Mouse (Mus musculus): Measurements from ENCODE around the gene Rreb1. TPM values are rescaled to one million over a fixed set of nuclear protein-coding genes. Genes with fewer than 3 reads are reported as not detected.

Gene Rreb1
- polyA plus RNA-seq, 2 experiments from 2014 or later: 3.0 to 4.9 TPM

GRCm38 (mm10) chr13:37980346-37980745 is 202.1 kb downstream of the Rreb1 start:
- no peak for ATAC-seq

DNA sequence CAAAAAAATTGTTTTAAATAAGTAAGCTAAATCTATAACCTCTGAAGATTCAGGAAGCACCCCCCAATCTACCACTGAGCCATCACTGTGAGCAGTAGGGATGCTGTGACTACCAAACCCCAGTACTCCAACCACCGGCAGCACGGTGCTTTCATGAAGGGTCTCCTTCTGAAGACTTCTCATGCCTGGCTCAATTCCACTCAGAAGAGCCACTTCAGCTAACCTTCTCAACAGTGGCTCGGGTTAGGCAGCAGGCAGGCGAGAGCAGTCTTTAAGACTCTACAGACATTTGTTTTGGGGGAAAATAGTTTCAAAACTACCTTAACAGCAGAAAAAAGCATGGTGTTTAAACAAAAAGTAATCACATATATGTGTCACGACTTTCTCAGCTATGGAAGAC is 202.9 kb downstream of the Rreb1 start:
- ATAC-seq: no peak

DNA sequence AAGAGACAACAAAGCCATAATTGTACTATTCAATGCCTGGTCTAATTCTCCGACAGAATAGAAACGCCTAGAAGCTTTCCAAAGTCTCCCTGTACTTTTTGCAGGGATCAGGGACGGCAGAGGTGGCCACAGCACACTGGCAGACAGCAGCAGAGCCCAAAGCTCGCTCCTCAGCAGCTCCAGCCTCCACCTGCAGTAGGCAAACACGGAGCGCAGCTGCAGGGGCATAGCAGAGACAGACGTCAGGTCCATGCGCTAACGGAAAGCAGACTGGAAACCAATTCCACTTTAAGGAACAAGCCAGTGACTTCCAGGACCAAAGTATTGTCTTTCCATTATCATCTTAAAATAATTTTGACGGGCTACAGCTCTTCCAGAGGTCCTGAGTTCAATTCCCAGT is 208.0 kb downstream of the Rreb1 start:
- ATAC-seq: no peak

GRCm38 (mm10) chr13:37989701-37990100 is 211.5 kb downstream of the Rreb1 start:
- ATAC-seq: no peak

- no peak for ATAC-seq
Observed at GRCm38 (mm10) chr13:37992638-37993371, 214.6 kb downstream of the Rreb1 start.

DNA sequence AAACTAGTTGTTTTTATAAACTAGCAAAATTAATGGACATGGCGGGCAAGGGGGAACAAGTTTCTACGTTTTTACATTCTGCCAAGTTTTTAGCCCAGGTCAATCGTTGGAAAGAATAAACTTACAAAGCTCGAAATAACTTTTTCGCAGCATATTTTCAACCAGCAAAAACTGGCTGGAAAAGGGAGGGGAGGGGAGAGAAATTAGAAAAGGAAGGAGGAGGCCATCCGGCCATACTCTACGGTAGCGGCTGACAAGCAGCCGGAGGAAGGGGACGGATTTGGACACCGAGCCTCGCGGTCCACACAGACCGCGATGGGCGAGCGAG is 215.1 kb downstream of the Rreb1 start:
- ATAC-seq: peak; percentile 16

- peak; percentile 95 for ATAC-seq
Observed at GRCm38 (mm10) chr13:37993704-37994404, 215.7 kb downstream of the Rreb1 start, which contains the start of gene Ssr1. TSS of gene Ssr1 (minus strand) at chr13:37994217.

DNA sequence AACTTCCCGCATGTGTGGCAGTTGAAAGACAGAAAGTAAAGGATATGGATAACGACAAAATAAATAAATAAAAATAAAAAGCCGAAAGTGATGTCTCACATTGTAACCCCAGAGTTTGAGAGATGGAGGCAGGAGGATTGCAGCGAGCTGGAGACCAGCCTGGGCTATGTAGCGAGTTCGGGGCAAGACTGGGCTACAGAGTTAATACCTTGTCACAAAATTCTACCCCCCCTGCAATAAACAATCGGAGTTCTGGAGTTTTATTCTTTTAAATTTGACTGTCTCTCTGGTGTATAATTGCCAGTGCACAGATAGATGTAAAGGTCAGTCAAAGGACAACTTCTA is 216.2 kb downstream of the Rreb1 start:
- peak; percentile 9 for ATAC-seq

DNA sequence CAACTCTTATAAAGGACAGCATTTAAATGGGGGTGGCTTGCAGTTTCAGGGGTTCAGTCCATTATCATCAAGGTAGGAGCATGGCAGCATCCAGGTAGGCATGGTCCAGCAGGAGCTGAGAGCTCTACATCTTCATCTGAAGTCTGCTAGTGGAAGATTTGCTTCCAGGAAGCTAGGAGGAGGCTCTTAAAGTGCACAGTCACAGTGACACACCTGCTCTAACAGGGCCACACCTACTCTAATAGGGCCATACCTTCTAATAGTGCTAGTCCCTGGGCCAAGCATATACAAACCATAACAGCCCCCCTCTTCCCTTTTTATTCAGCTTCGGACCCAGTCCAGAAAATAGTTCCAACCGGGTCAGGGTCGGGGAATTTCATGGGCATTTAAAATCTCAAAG is 221.5 kb downstream of the Rreb1 start:
- ATAC-seq: no peak

Other genes with a start within 250 kb of the Rreb1 start
- gene Ssr1, start 215.8 kb downstream of the Rreb1 start, polyA plus RNA-seq (2017; shearing (Covaris generic)): 100 to 1,000 TPM; 109 to 123 TPM